Mouse (Mus musculus) large intestine, adult 2 months (tissue): ENCODE measurements around the gene Epo. TPM values are rescaled to one million over a fixed set of nuclear protein-coding genes. Genes with fewer than 3 reads are reported as not detected.

Source experiments
- DNase-seq: peaks from one replicate; pipeline ENCODE4 v3.0.0-alpha.2; 2012; ENCODE audit warnings: low read depth, low spot score
- WGBS: fragments of 180-500 bp; shearing (Covaris S2); methylation state at CpG from one replicate; pipeline ENCODE4 v1.1.7; 2018; 5-methylcytosine and 5-hydroxymethylcytosine counted together
- polyA plus RNA-seq: library from polyadenylated mRNA; depleted of rRNA; stranded (reverse); fragments of >200 nt; gene quantifications from 2 replicates; pipeline ENCODE4 v1.2.3, GENCODE M21; 2012

Epo gene
- polyA plus RNA-seq, 1 experiment: not detected

- no peak for DNase-seq
- 74% methylated on average over 5 of the region's 5 CpGs for WGBS
These were observed 8.9 kb upstream of the Epo start for GRCm38 (mm10) chr5:137541768-137542540.

- WGBS: 76% methylated on average over 6 of the region's 6 CpGs
These were observed 7.9 kb upstream of the Epo start for GRCm38 (mm10) chr5:137540991-137541390.

GRCm38 (mm10) chr5:137539291-137539801 lies 6.3 kb upstream of the Epo start:
- DNase-seq: no peak
- 16% methylated on average over 7 of the region's 7 CpGs for WGBS

More at GRCm38 (mm10) chr5:137540991-137541390, 7.9 kb upstream of the Epo start:
- no peak for DNase-seq

- DNase-seq: no peak
- WGBS: 73% methylated on average over 4 of the region's 4 CpGs
These were observed 4.4 kb upstream of the Epo start for GRCm38 (mm10) chr5:137537461-137537860.

- DNase-seq: no peak
- WGBS: 43% methylated on average over 9 of the region's 9 CpGs
These were observed 2.3 kb upstream of the Epo start for GRCm38 (mm10) chr5:137535318-137535717.

DNA sequence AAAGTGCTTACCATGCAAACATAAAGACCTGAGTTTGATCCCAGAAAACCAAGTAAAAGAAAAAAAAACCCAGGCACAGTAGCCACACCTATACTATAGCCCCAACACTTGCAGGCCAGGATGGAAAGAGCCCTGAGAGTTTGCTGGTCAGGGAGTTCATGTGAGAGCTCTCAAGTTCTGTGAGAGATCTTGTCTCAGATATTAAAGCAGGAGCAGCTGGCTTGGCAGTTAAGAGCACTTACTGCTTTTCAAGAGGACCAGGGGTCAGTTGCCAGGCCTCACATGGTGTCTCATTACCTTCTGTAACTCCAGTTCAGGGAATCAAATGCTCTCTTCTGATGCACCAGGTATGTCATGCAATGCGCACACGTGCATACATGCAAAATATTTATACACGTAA lies 1.7 kb upstream of the Epo start:
- DNase-seq: no peak
- 82% methylated on average over 3 of the region's 3 CpGs for WGBS

- under 1% methylated on average over 12 of the region's 12 CpGs for WGBS
- no peak for DNase-seq
These were observed 280 bp downstream of the Epo start for GRCm38 (mm10) chr5:137532808-137533116.

- no peak for DNase-seq
- 0% methylated on average over 19 of the region's 19 CpGs for whole genome bisulfite sequencing
These were observed 773 bp downstream of the Epo start for GRCm38 (mm10) chr5:137532131-137532807.

- DNase-seq: no peak
- WGBS: under 1% methylated on average over 51 of the region's 51 CpGs
These were observed 1.5 kb downstream of the Epo start for GRCm38 (mm10) chr5:137531414-137532130.

DNA sequence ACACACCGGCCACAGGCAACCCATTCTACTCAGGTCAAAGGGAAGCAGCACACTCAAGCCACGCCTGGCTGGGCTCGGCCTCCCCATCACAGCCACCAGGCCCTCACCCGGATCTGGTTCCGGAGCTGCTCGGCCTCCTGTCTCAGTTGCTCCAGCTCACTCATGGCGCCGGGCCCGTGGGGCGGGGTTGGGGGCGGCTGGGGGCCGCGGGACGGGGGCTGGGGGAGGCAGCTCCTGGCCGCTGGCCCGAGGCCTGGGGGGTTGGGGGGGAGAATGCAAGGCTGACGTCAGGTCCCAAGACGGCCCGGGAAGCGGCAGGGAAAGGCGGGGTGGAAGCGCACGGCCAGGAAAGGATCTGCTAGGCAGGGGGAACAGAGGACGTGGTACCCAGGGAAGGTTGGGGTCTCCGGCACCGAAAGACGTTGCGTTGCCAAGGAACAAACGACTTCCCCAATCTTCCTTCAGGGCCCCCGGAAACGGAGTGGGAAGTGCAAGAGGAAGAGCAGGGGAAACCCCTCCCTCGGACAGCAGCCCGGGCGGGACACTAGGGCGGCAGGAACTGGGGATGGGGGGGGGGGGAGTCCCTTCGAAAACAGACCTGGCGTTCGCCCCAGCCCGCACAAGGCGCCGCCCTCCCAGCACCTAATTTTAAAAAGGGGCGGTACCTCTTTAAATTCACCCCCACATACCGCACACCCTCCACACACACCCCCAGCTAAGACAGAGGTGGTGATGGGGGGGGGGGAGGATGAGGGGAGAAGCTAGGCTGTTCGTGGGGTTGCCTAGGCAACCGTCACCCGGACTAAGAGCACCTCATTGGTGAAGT lies 2.2 kb downstream of the Epo start:
- under 1% methylated on average over 46 of the region's 46 CpGs for WGBS
- DNase-seq: no peak

- 76% methylated on average over 8 of the region's 8 CpGs for WGBS
- DNase-seq: no peak
These were observed 3.0 kb downstream of the Epo start for GRCm38 (mm10) chr5:137530075-137530474.

DNA sequence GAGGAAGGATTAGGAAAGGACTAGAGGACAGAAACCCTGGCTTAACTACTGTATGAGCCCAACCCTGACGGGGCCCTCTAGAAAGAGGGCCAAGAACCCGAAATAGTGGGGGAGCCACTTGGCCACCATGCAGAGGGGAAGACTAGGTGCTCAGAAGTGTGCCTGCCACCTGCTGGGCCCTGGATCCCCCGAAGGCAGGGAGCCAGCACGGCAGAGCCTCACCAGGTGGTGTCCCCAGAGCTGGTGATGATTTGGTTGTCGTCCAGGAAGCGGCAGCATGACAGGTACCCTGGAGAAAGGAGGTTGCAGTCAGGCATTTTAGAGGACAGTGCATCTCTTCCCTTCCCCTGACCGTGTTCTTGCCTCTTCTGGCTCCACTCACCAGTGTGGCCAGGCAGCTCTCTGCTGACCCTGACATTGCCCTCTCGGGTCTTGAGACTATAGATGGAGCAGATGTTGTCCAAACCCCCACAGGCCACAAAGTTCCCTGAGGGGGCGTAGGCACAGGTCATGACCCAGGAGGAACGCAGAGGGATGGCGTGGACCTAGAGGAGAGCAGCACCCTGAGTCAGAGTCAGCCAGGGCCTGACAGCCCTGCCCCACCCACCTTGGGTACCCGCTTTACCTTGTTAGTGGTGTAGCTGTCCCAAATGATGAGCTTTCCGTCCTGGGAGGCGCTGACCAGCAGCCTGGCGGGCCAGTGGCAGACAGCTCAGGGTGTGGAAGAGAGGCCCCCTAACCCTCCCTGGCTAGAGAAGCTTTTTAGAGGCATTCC lies 3.6 kb downstream of the Epo start:
- DNase-seq: no peak
- 71% methylated on average over 15 of the region's 15 CpGs for WGBS

GRCm38 (mm10) chr5:137528247-137528968 lies 4.6 kb downstream of the Epo start:
- 76% methylated on average over 22 of the region's 22 CpGs for WGBS

GRCm38 (mm10) chr5:137527413-137527812 lies 5.6 kb downstream of the Epo start:
- no peak for DNase-seq
- WGBS: 81% methylated on average over 1 of the region's 1 CpGs

More at GRCm38 (mm10) chr5:137528247-137528968, 4.6 kb downstream of the Epo start:
- no peak for DNase-seq

- no peak for DNase-seq
- 41% methylated on average over 16 of the region's 16 CpGs for WGBS
These were observed 6.7 kb downstream of the Epo start for GRCm38 (mm10) chr5:137526192-137526936.

GRCm38 (mm10) chr5:137525511-137525910 lies 7.5 kb downstream of the Epo start:
- DNase-seq: no peak
- 79% methylated on average over 16 of the region's 16 CpGs for WGBS

DNA sequence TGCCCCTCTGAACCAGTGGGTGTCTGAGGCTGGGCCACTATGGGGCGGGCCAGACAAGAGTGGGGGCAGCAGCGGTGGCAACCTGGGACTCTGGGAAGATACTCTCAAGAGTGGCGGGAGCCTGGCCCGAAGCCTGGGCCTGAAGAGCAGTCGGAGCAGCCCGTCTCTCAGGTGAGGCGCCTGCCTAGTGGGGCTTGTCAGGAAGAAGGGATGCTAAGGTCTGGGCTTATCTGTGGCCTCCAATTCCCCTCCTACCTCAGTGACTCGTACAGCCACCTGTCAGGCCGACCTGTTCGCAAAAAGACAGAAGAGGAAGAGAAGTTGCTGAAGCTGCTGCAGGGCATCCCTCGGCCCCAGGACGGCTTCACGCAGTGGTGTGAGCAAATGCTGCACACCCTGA lies 8.4 kb downstream of the Epo start:
- no peak for DNase-seq
- WGBS: 82% methylated on average over 13 of the region's 13 CpGs

DNA sequence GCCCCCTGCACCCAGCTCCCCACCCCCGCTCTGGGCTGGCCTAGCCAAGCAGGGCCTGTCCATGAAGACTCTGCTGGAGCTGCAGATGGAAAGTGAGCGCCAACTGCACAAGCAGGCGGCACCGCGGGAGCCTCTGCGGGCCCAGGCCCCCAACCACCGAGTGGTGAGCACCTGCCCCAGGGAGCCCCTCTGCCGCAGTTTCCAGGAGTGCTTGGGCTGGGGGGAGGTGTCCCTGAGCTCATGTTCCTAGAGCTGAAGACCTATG lies 8.9 kb downstream of the Epo start:
- 87% methylated on average over 8 of the region's 8 CpGs for WGBS
- no peak for DNase-seq
